Mouse (Mus musculus): ENCODE measurements at regions not wholly inside any gene's neighbourhood (a gene's known extent, or its start where the extent isn't known, plus 50 kb on each side); places are given as distances from the start of the nearest gene placed in this dataset.

- Histone ChIP-seq H3K4me2 (replicated peaks; ENCODE audit: low read depth) (no peak overlapping the region), H3K4me1 (replicated peaks; ENCODE audit: control insufficient read depth, insufficient read depth, low read length) (no peaks in the 10 kb centered on the region), H3K9me3 (ENCODE audit: control insufficient read depth) (no peaks in the 10 kb centered on the region), H3K36me3 (ENCODE audit: control insufficient read depth, insufficient read depth) (no peaks in the 10 kb centered on the region), H3K27ac (ENCODE audit: low read depth, low read length) (no peak overlapping the region), H3K4me3 (ENCODE audit: low read depth, low read length) (no peak overlapping the region), H3K9ac (ENCODE audit: low read depth, low read length) (no peak overlapping the region), H3K27me3 (replicated peaks; ENCODE audit: control insufficient read depth, insufficient read depth, low read length) (no peaks in the 10 kb centered on the region)
- TF ChIP-seq CTCF (IDR thresholded peaks at IDR 0.05; ENCODE audit: low read depth), result no peak
- no peak for ATAC-seq
These were observed 453.1 kb upstream of the Cdh11 start for GRCm38 (mm10) chr8:103238456-103238970.

GRCm38 (mm10) chr8:103244169-103244568 is 458.7 kb upstream of the Cdh11 start:
- no peak overlapping the region for H3K4me2 ChIP-seq (replicated peaks; ENCODE audit: low read depth)
- no peaks in the 10 kb centered on the region for H3K9me3 ChIP-seq (ENCODE audit: control insufficient read depth)
- H3K36me3 ChIP-seq (ENCODE audit: control insufficient read depth, insufficient read depth), result no peaks in the 10 kb centered on the region
- H3K9ac ChIP-seq (ENCODE audit: low read depth, low read length), result no peak overlapping the region
- no peak for ATAC-seq
- H3K27me3 ChIP-seq (replicated peaks; ENCODE audit: control insufficient read depth, insufficient read depth, low read length), result no peaks in the 10 kb centered on the region
- TF ChIP-seq CTCF (IDR thresholded peaks at IDR 0.05; ENCODE audit: low read depth), result no peak
- H3K27ac ChIP-seq (ENCODE audit: low read depth, low read length), result no peak overlapping the region
- H3K4me3 ChIP-seq (ENCODE audit: low read depth, low read length), result no peak overlapping the region
- WGBS, result 72% methylated on average over 2 of the region's 2 CpGs
- no peaks in the 10 kb centered on the region for H3K4me1 ChIP-seq (replicated peaks; ENCODE audit: control insufficient read depth, insufficient read depth, low read length)

GRCm38 (mm10) chr8:103244658-103245057 is 459.2 kb upstream of the Cdh11 start:
- H3K4me2 ChIP-seq (replicated peaks; ENCODE audit: low read depth), result no peak overlapping the region
- peak; percentile 74 for ATAC-seq
- no peaks in the 10 kb centered on the region for H3K9me3 ChIP-seq (ENCODE audit: control insufficient read depth)
- no peak overlapping the region for H3K4me3 ChIP-seq (ENCODE audit: low read depth, low read length)
- no peaks in the 10 kb centered on the region for H3K27me3 ChIP-seq (replicated peaks; ENCODE audit: control insufficient read depth, insufficient read depth, low read length)
- H3K4me1 ChIP-seq (replicated peaks; ENCODE audit: control insufficient read depth, insufficient read depth, low read length), result no peaks in the 10 kb centered on the region
- H3K27ac ChIP-seq (ENCODE audit: low read depth, low read length), result no peak overlapping the region
- 59% methylated on average over 6 of the region's 6 CpGs for WGBS
- no peak overlapping the region for H3K9ac ChIP-seq (ENCODE audit: low read depth, low read length)
- TF ChIP-seq CTCF (IDR thresholded peaks at IDR 0.05; ENCODE audit: low read depth), result no peak
- no peaks in the 10 kb centered on the region for H3K36me3 ChIP-seq (ENCODE audit: control insufficient read depth, insufficient read depth)

- WGBS, result 55% methylated on average over 9 of the region's 9 CpGs
- no peaks in the 10 kb centered on the region for H3K4me1 ChIP-seq (replicated peaks; ENCODE audit: control insufficient read depth, insufficient read depth, low read length)
- H3K9ac ChIP-seq (ENCODE audit: low read depth, low read length), result no peak overlapping the region
- no peak overlapping the region for H3K4me3 ChIP-seq (ENCODE audit: low read depth, low read length)
- no peaks in the 10 kb centered on the region for H3K27me3 ChIP-seq (replicated peaks; ENCODE audit: control insufficient read depth, insufficient read depth, low read length)
- H3K36me3 ChIP-seq (ENCODE audit: control insufficient read depth, insufficient read depth), result no peaks in the 10 kb centered on the region
- H3K9me3 ChIP-seq (ENCODE audit: control insufficient read depth), result no peaks in the 10 kb centered on the region
- no peak for ATAC-seq
- H3K4me2 ChIP-seq (replicated peaks; ENCODE audit: low read depth), result no peak overlapping the region
- no peak for TF ChIP-seq CTCF (IDR thresholded peaks at IDR 0.05; ENCODE audit: low read depth)
- no peak overlapping the region for H3K27ac ChIP-seq (ENCODE audit: low read depth, low read length)
These were observed 460.4 kb upstream of the Cdh11 start for GRCm38 (mm10) chr8:103245864-103246263.

GRCm38 (mm10) chr8:103261236-103261635 is 475.8 kb upstream of the Cdh11 start:
- no peaks in the 10 kb centered on the region for H3K4me1 ChIP-seq (replicated peaks; ENCODE audit: control insufficient read depth, insufficient read depth, low read length)
- no peaks in the 10 kb centered on the region for H3K27me3 ChIP-seq (replicated peaks; ENCODE audit: control insufficient read depth, insufficient read depth, low read length)

GRCm38 (mm10) chr8:103270035-103270434 is 484.6 kb upstream of the Cdh11 start:
- no peak for TF ChIP-seq CTCF (IDR thresholded peaks at IDR 0.05; ENCODE audit: low read depth)
- Histone ChIP-seq H3K4me2 (replicated peaks; ENCODE audit: low read depth) (no peak overlapping the region), H3K27me3 (replicated peaks; ENCODE audit: control insufficient read depth, insufficient read depth, low read length) (no peaks in the 10 kb centered on the region), H3K9ac (ENCODE audit: low read depth, low read length) (no peak overlapping the region), H3K36me3 (ENCODE audit: control insufficient read depth, insufficient read depth) (no peaks in the 10 kb centered on the region), H3K4me1 (replicated peaks; ENCODE audit: control insufficient read depth, insufficient read depth, low read length) (peaks cover 3% of the 10 kb centered on the region; the same call in 1 of the 2 replicates), H3K4me3 (ENCODE audit: low read depth, low read length) (no peak overlapping the region), H3K27ac (ENCODE audit: low read depth, low read length) (no peak overlapping the region), H3K9me3 (ENCODE audit: control insufficient read depth) (no peaks in the 10 kb centered on the region)
- WGBS, result 47% methylated on average over 3 of the region's 3 CpGs
- no peak for ATAC-seq

More at GRCm38 (mm10) chr8:103261236-103261635, 475.8 kb upstream of the Cdh11 start:
- ATAC-seq, result no peak
- no peak for TF ChIP-seq CTCF (IDR thresholded peaks at IDR 0.05; ENCODE audit: low read depth)
- H3K27ac ChIP-seq (ENCODE audit: low read depth, low read length), result no peak overlapping the region
- no peak overlapping the region for H3K9ac ChIP-seq (ENCODE audit: low read depth, low read length)
- no peaks in the 10 kb centered on the region for H3K36me3 ChIP-seq (ENCODE audit: control insufficient read depth, insufficient read depth)
- no peak overlapping the region for H3K4me3 ChIP-seq (ENCODE audit: low read depth, low read length)
- no peak overlapping the region for H3K4me2 ChIP-seq (replicated peaks; ENCODE audit: low read depth)
- no peaks in the 10 kb centered on the region for H3K9me3 ChIP-seq (ENCODE audit: control insufficient read depth)

Data from intestine, postnatal 0 days (tissue).